Comparison of ENCODE assay signal across 8 mouse cellular contexts in the genomic region with DNA sequence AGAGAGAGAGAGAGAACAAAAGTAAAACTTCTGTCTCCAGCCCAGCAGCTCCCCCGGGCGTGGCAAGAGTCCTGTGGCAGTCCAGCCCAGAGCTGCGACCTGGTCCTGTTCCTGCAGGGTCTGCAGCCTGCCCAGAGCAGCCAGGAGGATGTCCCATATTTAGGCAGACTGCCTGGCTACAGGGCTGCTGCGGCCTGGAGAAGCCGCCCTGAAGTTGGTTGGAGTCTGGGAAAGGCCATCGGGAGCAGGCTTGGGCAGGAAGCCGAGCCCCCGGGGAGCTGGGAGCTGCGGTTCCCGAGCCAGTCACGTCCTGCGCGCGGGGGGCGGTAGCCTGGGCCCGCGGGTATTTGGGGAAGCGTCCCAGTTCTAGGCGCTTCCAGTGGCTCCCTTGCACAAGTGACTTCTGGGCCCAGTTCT. TPM values are rescaled to one million over a fixed set of nuclear protein-coding genes. Genes with fewer than 3 reads are reported as not detected.
A peak's percentile ranks its signal among the peaks of the same experiment; 100 is the strongest.
DNase-seq lines count a peak whose midpoint lies in the region; ATAC-seq and TF ChIP-seq lines count a peak whose summit lies in the region.

A gene (plus strand): TSS at position 15 of the 417 bp plus-strand sequence.

- intact Hi-C loops in heart, postnatal 10 days (cut with DNase I), result loop anchor here (2.0 to 10.0 kb wide), 3 partner anchors 37 to 481 kb away; a partner anchor contains a TSS

- H3K27me3 ChIP-seq in CH12.LX (replicated peaks), result no peaks in the 10 kb centered on the region
- no peaks in the 10 kb centered on the region for H3K27me3 ChIP-seq in forebrain, embryonic 15.5 days
- no peaks in the 10 kb centered on the region for H3K27me3 ChIP-seq in liver, embryonic 15.5 days
- no peaks in the 10 kb centered on the region for H3K27me3 ChIP-seq in neural tube, embryonic 12.5 days (replicated peaks)

- dilution Hi-C loops in CH12.LX (cut with MboI; ENCODE audit: extremely low pct_ligation_motif_present, extremely low pct_unique_long_range_greater_than_20kb, low sequenced_read_pairs), result no loop called here

- DNase-seq in CH12.LX (ENCODE audit: extremely low read depth), result no peak
- peak; percentile 87 to 89 for DNase-seq in heart, postnatal 10 days
- peak; percentile 81 to 84 for DNase-seq in kidney, postnatal 36 days
- peak; percentile 12 for DNase-seq in urinary bladder, postnatal 10 days (ENCODE audit: low spot score)

- H3K27ac ChIP-seq in CH12.LX (ENCODE audit: insufficient read depth, low read depth), result no peak within 1 kb of the TSS
- peak within 1 kb of the TSS; percentile 100 for H3K27ac ChIP-seq in brown adipose tissue, adult 24 weeks (replicated peaks; ENCODE audit: low read depth, low read length)
- no peak within 1 kb of the TSS for H3K27ac ChIP-seq in forebrain, embryonic 15.5 days (replicated peaks)
- H3K27ac ChIP-seq in liver, embryonic 15.5 days (replicated peaks), result peak within 1 kb of the TSS; percentile 72
- H3K27ac ChIP-seq in neural tube, embryonic 12.5 days, result no peak within 1 kb of the TSS

- no peak for TF ChIP-seq RAD21 in CH12.LX (IDR thresholded peaks at IDR 0.05; ENCODE audit: low read depth, low read length)

- no peaks in the 10 kb centered on the region for H3K9me3 ChIP-seq in CH12.LX (replicated peaks; ENCODE audit: low read length)
- H3K9me3 ChIP-seq in forebrain, embryonic 15.5 days, result no peaks in the 10 kb centered on the region
- no peaks in the 10 kb centered on the region for H3K9me3 ChIP-seq in liver, embryonic 15.5 days (replicated peaks)
- no peaks in the 10 kb centered on the region for H3K9me3 ChIP-seq in neural tube, embryonic 12.5 days

- no peak within 1 kb of the TSS for H3K9ac ChIP-seq in CH12.LX (ENCODE audit: insufficient read depth, low read depth)
- no peak within 1 kb of the TSS for H3K9ac ChIP-seq in forebrain, embryonic 15.5 days (replicated peaks)
- peak within 1 kb of the TSS; percentile 9; the same call in 1 of the 2 replicates for H3K9ac ChIP-seq in liver, embryonic 15.5 days
- H3K9ac ChIP-seq in neural tube, embryonic 12.5 days, result peak within 1 kb of the TSS; percentile 51

- no peaks in the 10 kb centered on the region for H3K79me2 ChIP-seq in CH12.LX (replicated peaks; ENCODE audit: control insufficient read depth, extremely low read depth, insufficient read depth, poor library complexity, severe bottlenecking)

- 2% methylated on average over 19 of the region's 19 CpGs for WGBS in forebrain, embryonic 15.5 days
- 0% methylated on average over 19 of the region's 19 CpGs for WGBS in liver, embryonic 15.5 days (ENCODE audit: insufficient replicate concordance)
- 4% methylated on average over 19 of the region's 19 CpGs for WGBS in neural tube, embryonic 12.5 days

- H3K36me3 ChIP-seq in CH12.LX (replicated peaks in 1 of 2; ENCODE audit: control insufficient read depth in 1 of 2, insufficient read depth in 1 of 2, low read length in 1 of 2), result no peaks in the 10 kb centered on the region
- no peaks in the 10 kb centered on the region for H3K36me3 ChIP-seq in forebrain, embryonic 15.5 days
- H3K36me3 ChIP-seq in liver, embryonic 15.5 days (replicated peaks), result no peaks in the 10 kb centered on the region
- H3K36me3 ChIP-seq in neural tube, embryonic 12.5 days, result no peaks in the 10 kb centered on the region

- in situ Hi-C loops in CH12.LX (cut with MboI; ENCODE audit: low pct_ligation_motif_present, low pct_unique_long_range_greater_than_20kb, low sequenced_read_pairs), result no loop called here

- ATAC-seq in forebrain, embryonic 15.5 days (replicated peaks), result peak; percentile 71
- peak; percentile 69 for ATAC-seq in liver, embryonic 15.5 days (ENCODE audit: insufficient read depth)
- ATAC-seq in neural tube, embryonic 12.5 days (ENCODE audit: low FRiP score, low read depth), result peak; percentile 79

- peaks cover 4 to 14% of the 10 kb centered on the region in 2 experiments; a peak in 3 of 4 replicates for H3K4me1 ChIP-seq in CH12.LX (ENCODE audit: control insufficient read depth in 1 of 2, insufficient read depth in 2 of 2)
- H3K4me1 ChIP-seq in brown adipose tissue, adult 24 weeks (ENCODE audit: control insufficient read depth, insufficient read depth, insufficient read length, low read length), result peaks cover 2% of the 10 kb centered on the region; the same call in 1 of the 2 replicates
- H3K4me1 ChIP-seq in forebrain, embryonic 15.5 days, result peaks cover 5% of the 10 kb centered on the region
- H3K4me1 ChIP-seq in liver, embryonic 15.5 days (replicated peaks), result no peaks in the 10 kb centered on the region; the same call in 1 of the 2 replicates
- H3K4me1 ChIP-seq in neural tube, embryonic 12.5 days, result peaks cover 6% of the 10 kb centered on the region; the same call in 1 of the 2 replicates

- no peak for TF ChIP-seq POLR2A in CH12.LX (IDR thresholded peaks at IDR 0.05; ENCODE audit: low read depth, low read length)

- no peak within 1 kb of the TSS for H3K4me3 ChIP-seq in CH12.LX (replicated peaks in 1 of 3; ENCODE audit: low read depth in 2 of 3, low read length in 2 of 3, poor library complexity in 1 of 3)
- peak within 1 kb of the TSS; percentile 94 for H3K4me3 ChIP-seq in brown adipose tissue, adult 24 weeks (ENCODE audit: insufficient read depth, low read depth, low read length)
- peak within 1 kb of the TSS; percentile 19 for H3K4me3 ChIP-seq in forebrain, embryonic 15.5 days
- H3K4me3 ChIP-seq in liver, embryonic 15.5 days (replicated peaks), result peak within 1 kb of the TSS; percentile 51
- H3K4me3 ChIP-seq in neural tube, embryonic 12.5 days, result peak within 1 kb of the TSS; percentile 36

- H3K4me2 ChIP-seq in CH12.LX (ENCODE audit: insufficient read depth, low read depth, poor library complexity, severe bottlenecking), result peak within 1 kb of the TSS; percentile 74
- H3K4me2 ChIP-seq in forebrain, embryonic 15.5 days (replicated peaks), result peak within 1 kb of the TSS; percentile 45
- H3K4me2 ChIP-seq in liver, embryonic 15.5 days, result peak within 1 kb of the TSS; percentile 59
- peak within 1 kb of the TSS; percentile 64 for H3K4me2 ChIP-seq in neural tube, embryonic 12.5 days (replicated peaks)

- no peak for TF ChIP-seq CTCF in CH12.LX (conservative IDR thresholded peaks at IDR 0.05 in 1 of 2, IDR thresholded peaks at IDR 0.05 in 1 of 2; ENCODE audit: low read depth in 2 of 2, low read length in 2 of 2)

- no peak for TF ChIP-seq EP300 in CH12.LX (IDR thresholded peaks at IDR 0.05; ENCODE audit: low read length)

TF ChIP-seq in CH12.LX, 34 proteins besides CTCF, POLR2A, EP300 and RAD21:
- TF ChIP-seq MYC (IDR thresholded peaks at IDR 0.05; ENCODE audit: low read depth, low read length) (no peak), ZC3H11A (IDR thresholded peaks at IDR 0.05; ENCODE audit: low read depth, low read length) (no peak), PAX5 (IDR thresholded peaks at IDR 0.05; ENCODE audit: low read length) (no peak), NRF1 (IDR thresholded peaks at IDR 0.05; ENCODE audit: low read depth, low read length) (no peak), JUN (IDR thresholded peaks at IDR 0.05; ENCODE audit: insufficient read depth, low read depth, low read length) (no peak), TBP (conservative IDR thresholded peaks at IDR 0.05; ENCODE audit: low read depth, low read length) (no peak), ELF1 (IDR thresholded peaks at IDR 0.05; ENCODE audit: low read depth, low read length) (no peak), TCF12 (IDR thresholded peaks at IDR 0.05; ENCODE audit: low read depth, low read length) (no peak), USF2 (conservative IDR thresholded peaks at IDR 0.05; ENCODE audit: low read depth, low read length) (no peak), MXI1 (IDR thresholded peaks at IDR 0.05; ENCODE audit: low read depth, low read length) (no peak), ZMIZ1 (IDR thresholded peaks at IDR 0.05; ENCODE audit: low read depth, low read length) (no peak), CHD1 (IDR thresholded peaks at IDR 0.05; ENCODE audit: low read depth, low read length) (no peak), CHD2 (IDR thresholded peaks at IDR 0.05; ENCODE audit: low read length) (no peak), UBTF (IDR thresholded peaks at IDR 0.05; ENCODE audit: low read depth, low read length) (no peak), SMC3 (IDR thresholded peaks at IDR 0.05; ENCODE audit: low read depth, low read length) (no peak)

RNA-seq across cellular contexts. Expression of the gene that starts here (rescaled TPM):
- not detected in 2 replicates for total RNA-seq in CH12.LX (2012; rRNA removed)
- total RNA-seq in CH12.LX (2014; rRNA removed), result not detected in 2 replicates
- not detected in 2 replicates for polyA plus RNA-seq in CH12.LX (2012; ENCODE audit: insufficient read length, low read depth)
- 82.4 and 105 TPM in 2 replicates for polyA plus RNA-seq in brown adipose tissue, adult 24 weeks (2012; ENCODE audit: insufficient read depth, insufficient read length, missing spikeins)
- polyA plus RNA-seq in forebrain, embryonic 15.5 days (2015; fragmentation: Nextera tagmentation; extraction: Ambion mirVana), result 21.5 and 21.7 TPM in 2 replicates
- total RNA-seq in heart, postnatal 10 days (2021), result 100 to 1,000 TPM; 123 to 135 TPM
- polyA plus RNA-seq in liver, embryonic 15.5 days (2015; fragmentation: Nextera tagmentation; extraction: Ambion mirVana), result 23.2 and 25.9 TPM in 2 replicates
- polyA plus RNA-seq in neural tube, embryonic 12.5 days (2016; fragmentation: Nextera tagmentation; extraction: Ambion mirVana), result 37.2 and 42.7 TPM in 2 replicates

Comparison
In these comparisons a context has a peak if more than half of its experiments do, and no peak if none do; other contexts are left out.
1. RNA of the gene that starts here (total RNA-seq): 123 to 135 TPM in heart, postnatal 10 days; not detected in CH12.LX; every median in the first group is over 100 times any median in the second.
2. RNA of the gene that starts here (polyA plus RNA-seq): 82.4 to 105 TPM in brown adipose tissue, adult 24 weeks, 37.2 to 42.7 TPM in neural tube, embryonic 12.5 days, 23.2 to 25.9 TPM in liver, embryonic 15.5 days and 21.5 to 21.7 TPM in forebrain, embryonic 15.5 days; not detected in CH12.LX; every median in the first group is over 10 times any median in the second.
3. H3K27ac ChIP-seq: peak in brown adipose tissue, adult 24 weeks (single experiment) and liver, embryonic 15.5 days (single experiment); none in CH12.LX (single experiment), forebrain, embryonic 15.5 days (single experiment) and neural tube, embryonic 12.5 days (single experiment).
4. H3K4me3 ChIP-seq: peak in brown adipose tissue, adult 24 weeks (single experiment), forebrain, embryonic 15.5 days (single experiment), liver, embryonic 15.5 days (single experiment) and neural tube, embryonic 12.5 days (single experiment); none in CH12.LX (0 of 3).
5. H3K9ac ChIP-seq: peak in liver, embryonic 15.5 days (single experiment) and neural tube, embryonic 12.5 days (single experiment); none in CH12.LX (single experiment) and forebrain, embryonic 15.5 days (single experiment).
6. Peak in every context shown above with its lines, with median percentiles within 50 percentile points of each other: H3K4me2 ChIP-seq and ATAC-seq.